Mouse (Mus musculus): ENCODE measurements around the gene Capg.
A peak's percentile ranks its signal among the peaks of the same experiment; 100 is the strongest.

The Capg gene

GRCm38 (mm10) chr6:72568736-72569135 lies 24.5 kb downstream of the Capg start:
- DNase-seq (ENCODE audit: extremely low spot score) = no peak

DNA sequence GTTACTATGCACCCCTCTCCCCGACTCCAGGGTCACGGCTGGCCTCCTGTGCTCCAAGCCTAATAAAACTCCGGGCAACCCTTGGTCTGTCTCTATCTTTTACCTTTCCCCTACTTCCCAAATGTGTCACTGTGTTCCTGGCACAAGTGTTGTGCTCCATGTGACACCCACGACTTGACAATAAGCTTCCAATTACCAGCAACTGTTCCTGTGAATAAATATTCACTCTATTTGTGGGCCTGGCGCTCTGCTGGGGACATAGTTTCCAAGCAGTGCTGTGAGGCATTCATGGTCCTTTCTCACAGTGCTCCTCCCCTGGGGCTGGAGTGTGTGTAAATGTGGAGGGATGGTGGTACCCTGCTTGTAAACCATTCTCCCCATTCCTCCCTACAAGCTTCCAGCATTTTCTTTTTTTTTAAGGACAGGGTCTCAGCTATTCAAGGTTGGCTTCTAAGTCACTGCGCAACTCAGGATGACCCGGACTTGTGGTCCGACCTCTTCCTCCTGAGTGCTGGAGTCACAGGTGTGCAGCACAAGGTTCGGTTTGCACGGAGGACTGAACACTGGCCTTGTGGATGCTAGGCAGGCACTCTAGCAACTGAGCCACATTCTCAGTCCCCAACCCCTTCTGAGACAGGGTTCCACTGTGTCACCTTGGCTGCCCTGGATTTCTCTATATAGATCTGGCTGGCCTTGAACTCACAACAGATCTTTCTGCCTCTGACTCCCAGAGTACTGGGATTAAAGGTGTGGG lies 26.6 kb downstream of the Capg start:
- no peak for DNase-seq (ENCODE audit: extremely low spot score)

DNA sequence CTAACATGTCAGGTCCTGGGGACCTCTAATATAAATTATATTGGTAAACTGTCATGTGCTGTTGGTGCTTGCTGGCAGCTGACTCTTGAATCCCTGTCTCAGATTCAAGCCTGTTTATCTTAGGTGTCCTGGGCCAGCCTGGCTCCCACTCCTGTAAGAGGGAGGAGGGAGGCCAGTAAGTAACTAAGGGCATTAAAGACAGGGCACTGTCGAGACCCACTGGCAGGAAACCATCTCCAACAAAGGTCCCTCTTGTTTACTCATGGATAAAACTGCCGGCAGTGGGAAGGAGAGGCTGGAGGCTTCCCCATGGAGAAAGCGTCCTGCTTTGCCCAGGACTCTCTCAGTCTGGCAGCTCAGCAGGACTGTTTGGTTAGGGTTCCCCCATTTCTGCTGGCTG lies 27.6 kb downstream of the Capg start:
- DNase-seq (ENCODE audit: extremely low spot score) = no peak

DNA sequence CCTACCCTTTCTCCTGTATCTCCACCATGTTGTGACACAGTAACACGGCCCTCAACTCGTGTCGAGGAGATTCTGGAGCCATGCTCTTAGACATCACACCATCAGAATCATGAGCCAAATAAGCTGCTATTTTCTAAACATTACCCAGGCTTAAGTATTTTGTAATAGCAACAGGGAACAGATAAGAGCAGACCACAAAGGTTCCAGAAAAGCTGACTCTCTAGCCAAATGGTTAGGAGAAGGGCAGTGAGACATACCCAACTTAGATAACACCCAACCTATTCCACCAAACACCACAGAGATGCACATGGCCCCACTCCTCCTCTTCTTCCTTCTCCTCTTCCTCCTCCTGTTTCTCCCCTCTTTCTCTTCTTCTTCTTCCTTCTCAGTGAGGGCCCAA lies 31.9 kb downstream of the Capg start:
- no peak for DNase-seq (ENCODE audit: extremely low spot score)

GRCm38 (mm10) chr6:72581625-72582382 lies 37.6 kb downstream of the Capg start:
- no peak for DNase-seq (ENCODE audit: extremely low spot score)

DNA sequence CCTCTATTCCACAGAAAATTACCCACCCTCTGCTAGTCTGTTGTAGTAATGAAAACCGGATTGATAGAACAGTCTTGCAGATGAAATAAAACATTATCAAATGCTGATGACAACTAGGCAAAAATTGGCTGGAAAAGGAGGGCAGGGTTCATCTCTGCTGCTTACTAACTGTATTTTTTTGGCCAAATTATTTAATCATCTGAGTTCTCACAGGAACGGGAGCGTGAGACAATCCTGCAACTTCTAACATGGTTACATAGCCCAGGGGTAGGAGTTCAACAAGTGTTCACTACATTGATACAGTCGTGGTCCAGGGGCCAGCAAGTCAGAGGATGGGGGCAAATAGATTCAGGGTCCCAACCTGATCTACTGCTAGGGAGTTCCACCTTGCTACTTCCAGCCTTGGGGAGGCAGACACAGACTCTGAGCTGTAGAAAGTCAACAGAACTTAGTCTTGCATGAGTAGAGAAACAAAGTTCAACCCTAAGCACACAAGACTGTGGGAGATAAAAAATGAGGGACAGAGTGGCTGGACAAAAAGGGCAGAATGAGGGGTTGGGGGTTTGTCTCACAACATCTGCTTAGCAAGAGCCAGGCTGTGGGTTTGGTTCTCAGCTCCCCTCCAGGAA lies 39.1 kb downstream of the Capg start:
- DNase-seq (ENCODE audit: extremely low spot score) = no peak

- no peak for DNase-seq (ENCODE audit: extremely low spot score)
Measured at GRCm38 (mm10) chr6:72584154-72584553, 40.0 kb downstream of the Capg start.

- no peak for DNase-seq (ENCODE audit: extremely low spot score)
Measured at GRCm38 (mm10) chr6:72586701-72587100, 42.5 kb downstream of the Capg start.

- no peak for DNase-seq (ENCODE audit: extremely low spot score)
Measured at GRCm38 (mm10) chr6:72588307-72588706, 44.1 kb downstream of the Capg start.

GRCm38 (mm10) chr6:72590111-72590510 lies 45.9 kb downstream of the Capg start:
- DNase-seq (ENCODE audit: extremely low spot score) = no peak

GRCm38 (mm10) chr6:72593011-72593803 lies 49.0 kb downstream of the Capg start:
- no peak for DNase-seq (ENCODE audit: extremely low spot score)

DNA sequence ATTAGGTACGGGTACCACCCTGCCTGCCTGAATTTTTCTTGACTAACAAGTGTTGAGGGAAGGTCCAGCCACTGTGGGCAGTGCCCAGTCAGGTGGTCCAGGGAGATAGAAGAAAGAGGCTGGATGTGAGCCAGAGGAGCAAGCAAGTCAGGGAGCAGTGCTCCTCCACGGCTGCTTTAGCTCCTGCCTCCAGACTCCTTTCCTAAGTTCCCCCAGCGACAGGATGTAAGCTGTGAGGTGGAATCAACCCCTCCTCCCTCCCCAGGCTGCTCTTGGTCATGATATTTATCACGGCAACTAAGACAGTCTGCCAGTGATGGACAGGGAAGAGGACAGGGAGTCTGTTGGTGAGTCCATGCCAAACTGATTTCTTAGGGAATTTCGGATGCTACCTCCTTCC lies 49.7 kb downstream of the Capg start:
- DNase-seq (ENCODE audit: extremely low spot score) = no peak

GRCm38 (mm10) chr6:72597083-72597874 lies 53.1 kb downstream of the Capg start:
- DNase-seq (ENCODE audit: extremely low spot score) = peak; percentile 4

GRCm38 (mm10) chr6:72597956-72598753 lies 54.0 kb downstream of the Capg start, which contains the start of the genes Elmod3 and Retsat:
Gene Elmod3 (minus strand): TSS chr6:72598413.
Gene Retsat (plus strand): TSS chr6:72598475.
- peak; percentile 92 for DNase-seq (ENCODE audit: extremely low spot score)

DNA sequence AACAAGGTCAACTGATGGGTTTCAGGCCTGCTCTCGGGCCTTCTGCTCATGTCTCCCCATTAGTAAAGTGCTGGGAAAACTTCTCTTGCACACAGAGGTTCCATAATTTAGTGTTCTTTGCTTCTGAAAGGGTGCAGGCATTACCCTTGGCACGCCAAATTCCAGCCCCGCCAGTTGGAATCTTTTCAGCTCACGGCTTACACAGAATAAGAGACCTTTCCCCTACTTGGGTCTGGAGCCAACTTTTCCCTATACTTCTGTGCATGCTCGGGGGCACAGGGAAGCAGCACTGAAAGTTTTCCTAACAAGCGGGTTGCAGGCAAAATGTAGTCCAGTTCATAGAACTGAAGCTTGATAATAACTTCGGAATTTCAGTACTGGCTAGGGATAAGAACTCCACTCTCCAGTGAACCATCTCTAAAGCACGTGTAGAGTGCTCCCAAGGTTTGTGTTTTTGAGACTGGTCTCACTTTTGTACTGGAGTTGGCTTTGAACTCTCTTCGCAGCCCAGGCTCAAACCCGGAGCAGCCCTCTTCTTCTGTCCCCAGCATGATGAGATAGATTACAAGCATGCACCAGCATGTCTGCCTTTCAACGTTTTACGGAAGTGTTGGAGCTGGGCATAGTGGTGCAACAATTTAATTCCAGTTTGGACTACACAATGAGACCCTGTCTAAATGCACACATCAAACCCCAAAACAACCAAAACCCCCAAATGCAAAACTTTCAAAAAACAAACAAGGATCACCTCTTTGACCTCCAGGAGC lies 54.8 kb downstream of the Capg start:
- no peak for DNase-seq (ENCODE audit: extremely low spot score)

GRCm38 (mm10) chr6:72600216-72600615 lies 56.0 kb downstream of the Capg start:
- DNase-seq (ENCODE audit: extremely low spot score) = no peak

DNA sequence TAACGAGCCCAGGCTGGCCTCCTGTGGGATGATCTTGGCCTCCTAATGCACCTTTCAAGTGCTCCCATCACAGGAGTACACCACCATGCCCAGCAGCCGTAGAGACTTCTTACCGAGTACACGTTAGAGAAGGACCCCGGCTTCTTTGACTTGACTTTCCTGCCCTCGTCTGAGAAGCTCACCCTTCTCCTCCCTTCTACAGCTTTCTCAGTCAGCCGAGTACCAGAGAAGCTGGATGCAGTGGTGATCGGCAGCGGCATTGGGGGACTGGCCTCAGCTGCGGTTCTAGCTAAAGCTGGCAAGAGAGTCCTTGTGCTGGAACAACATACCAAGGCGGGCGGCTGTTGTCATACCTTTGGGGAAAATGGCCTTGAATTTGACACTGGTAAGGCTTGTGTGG lies 56.6 kb downstream of the Capg start:
- no peak for DNase-seq (ENCODE audit: extremely low spot score)

DNA sequence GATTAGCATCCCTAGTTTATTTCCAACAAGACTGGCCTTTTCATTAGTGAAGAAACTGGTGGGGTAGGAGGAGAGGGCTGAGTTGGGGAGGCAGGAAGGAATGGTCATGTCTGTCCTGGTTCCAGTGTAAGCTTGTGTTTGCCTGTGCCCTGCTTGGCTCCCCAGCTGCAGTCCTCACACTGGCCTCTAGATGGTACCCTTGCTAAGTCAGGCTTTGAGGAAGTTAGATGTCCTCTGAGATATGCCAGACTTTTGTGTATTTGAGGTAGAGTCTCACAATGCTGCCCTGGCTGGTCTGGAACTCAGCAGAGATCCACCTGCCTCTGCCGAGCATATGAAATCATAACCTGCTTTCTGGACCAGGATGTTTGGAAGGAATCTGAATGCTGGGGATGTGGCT lies 57.5 kb downstream of the Capg start:
- DNase-seq (ENCODE audit: extremely low spot score) = peak; percentile 75

- DNase-seq (ENCODE audit: extremely low spot score) = no peak
Measured at GRCm38 (mm10) chr6:72604066-72604465, 59.9 kb downstream of the Capg start.
